Mouse (Mus musculus): ENCODE results near the gene Htra3. TPM values are rescaled to one million over a fixed set of nuclear protein-coding genes. Genes with fewer than 3 reads are reported as not detected.

Gene Htra3
- polyA plus RNA-seq, 1 experiment from 2014 or later: 5.7 TPM

DNA sequence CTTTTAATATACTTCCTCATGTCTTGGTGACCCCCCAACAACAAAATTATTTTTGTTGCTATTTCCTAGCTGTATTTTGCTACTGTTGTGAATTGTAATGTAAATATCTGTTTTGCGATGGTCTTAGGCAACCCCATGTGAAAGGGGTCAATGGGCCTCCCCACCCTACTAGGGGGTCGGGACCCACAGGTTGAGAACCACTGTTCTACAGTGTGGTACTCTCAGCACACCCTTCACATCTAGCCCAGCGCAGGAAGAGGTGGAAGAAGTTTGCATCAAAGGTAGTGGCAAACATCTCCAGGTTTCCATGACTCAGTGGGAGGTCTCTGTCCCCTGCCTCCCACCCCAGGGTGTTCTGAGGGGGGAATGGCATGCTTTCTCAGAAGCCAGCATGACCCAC lies 25.8 kb upstream of the Htra3 start:
- ATAC-seq (replicated peaks; ENCODE audit: low FRiP score) (no peak), DNase-seq (ENCODE audit: low spot score) (no peak)
- no peak overlapping the region for H3K4me2 ChIP-seq (ENCODE audit: low read depth, low read length, severe bottlenecking)

DNA sequence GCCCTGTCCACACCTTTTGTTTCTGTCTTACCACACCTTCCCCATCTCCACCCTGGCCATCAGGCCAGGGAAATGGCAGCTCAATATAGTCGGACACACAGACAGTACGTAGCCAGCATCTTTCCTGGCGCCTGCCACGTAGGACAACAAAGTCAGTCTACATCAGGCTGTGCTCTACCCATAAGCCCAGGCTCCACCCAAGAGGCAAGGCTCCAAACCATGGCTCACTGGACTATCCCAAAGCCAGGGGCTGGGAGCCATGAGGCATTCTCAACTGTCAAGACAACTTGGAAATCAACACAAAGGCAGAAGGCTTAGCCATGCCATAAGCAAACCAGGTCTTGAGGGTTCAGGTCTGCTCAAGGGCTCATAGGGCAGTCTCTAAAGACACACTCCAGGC lies 24.2 kb upstream of the Htra3 start:
- Histone ChIP-seq H3K4me1 (replicated peaks; ENCODE audit: control insufficient read depth, insufficient read depth, low read length) (no peaks in the 10 kb centered on the region), H3K27ac (ENCODE audit: low read depth, low read length) (no peak overlapping the region), H3K9ac (ENCODE audit: low read length) (no peak overlapping the region), H3K4me2 (ENCODE audit: low read depth, low read length, severe bottlenecking) (no peak overlapping the region), H3K4me3 (ENCODE audit: low read depth, low read length) (no peak overlapping the region), H3K27me3 (ENCODE audit: control insufficient read depth, insufficient read depth, low read length) (no peaks in the 10 kb centered on the region), H3K9me3 (ENCODE audit: control insufficient read depth, low read length) (no peaks in the 10 kb centered on the region), H3K36me3 (ENCODE audit: control insufficient read depth, insufficient read depth, low read length) (no peaks in the 10 kb centered on the region)
- WGBS: 95% methylated on average over 4 of the region's 4 CpGs
- no peak for ATAC-seq (replicated peaks; ENCODE audit: low FRiP score)
- no peak for DNase-seq (ENCODE audit: low spot score)

More for the DNA sequence above, 25.8 kb upstream of the Htra3 start:
- no peaks in the 10 kb centered on the region for H3K27me3 ChIP-seq (ENCODE audit: control insufficient read depth, insufficient read depth, low read length)
- no peak overlapping the region for H3K4me3 ChIP-seq (ENCODE audit: low read depth, low read length)
- H3K4me1 ChIP-seq (replicated peaks; ENCODE audit: control insufficient read depth, insufficient read depth, low read length): no peaks in the 10 kb centered on the region
- no peak overlapping the region for H3K9ac ChIP-seq (ENCODE audit: low read length)
- H3K27ac ChIP-seq (ENCODE audit: low read depth, low read length): no peak overlapping the region
- WGBS: 94% methylated on average over 3 of the region's 3 CpGs
- H3K36me3 ChIP-seq (ENCODE audit: control insufficient read depth, insufficient read depth, low read length): no peaks in the 10 kb centered on the region
- H3K9me3 ChIP-seq (ENCODE audit: control insufficient read depth, low read length): no peaks in the 10 kb centered on the region

DNA sequence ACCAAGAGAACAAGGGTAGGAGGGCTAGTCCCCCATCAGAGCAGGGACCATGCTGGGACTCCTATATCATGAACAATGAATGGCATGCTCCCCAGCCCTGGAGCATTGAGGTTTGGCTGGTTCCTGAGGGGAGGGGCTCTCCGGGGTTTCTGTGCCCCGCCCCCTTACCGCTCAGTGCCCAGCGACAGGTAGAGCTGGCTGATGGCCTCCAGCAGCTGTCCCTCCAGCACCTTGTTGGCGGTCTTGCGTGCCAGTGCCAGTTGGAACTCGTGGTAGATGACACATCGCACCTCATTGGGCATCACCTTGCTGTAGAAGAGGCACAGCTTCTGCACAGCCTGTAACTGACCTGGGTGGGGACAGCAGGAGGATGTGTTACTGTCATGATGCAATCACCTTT lies 23.6 kb upstream of the Htra3 start:
- 86% methylated on average over 8 of the region's 8 CpGs for WGBS
- Histone ChIP-seq H3K27ac (ENCODE audit: low read depth, low read length) (no peak overlapping the region), H3K9me3 (ENCODE audit: control insufficient read depth, low read length) (no peaks in the 10 kb centered on the region), H3K27me3 (ENCODE audit: control insufficient read depth, insufficient read depth, low read length) (no peaks in the 10 kb centered on the region), H3K4me1 (replicated peaks; ENCODE audit: control insufficient read depth, insufficient read depth, low read length) (no peaks in the 10 kb centered on the region), H3K4me3 (ENCODE audit: low read depth, low read length) (no peak overlapping the region), H3K9ac (ENCODE audit: low read length) (no peak overlapping the region), H3K4me2 (ENCODE audit: low read depth, low read length, severe bottlenecking) (no peak overlapping the region), H3K36me3 (ENCODE audit: control insufficient read depth, insufficient read depth, low read length) (no peaks in the 10 kb centered on the region)
- no peak for DNase-seq (ENCODE audit: low spot score)
- ATAC-seq (replicated peaks; ENCODE audit: low FRiP score): no peak

DNA sequence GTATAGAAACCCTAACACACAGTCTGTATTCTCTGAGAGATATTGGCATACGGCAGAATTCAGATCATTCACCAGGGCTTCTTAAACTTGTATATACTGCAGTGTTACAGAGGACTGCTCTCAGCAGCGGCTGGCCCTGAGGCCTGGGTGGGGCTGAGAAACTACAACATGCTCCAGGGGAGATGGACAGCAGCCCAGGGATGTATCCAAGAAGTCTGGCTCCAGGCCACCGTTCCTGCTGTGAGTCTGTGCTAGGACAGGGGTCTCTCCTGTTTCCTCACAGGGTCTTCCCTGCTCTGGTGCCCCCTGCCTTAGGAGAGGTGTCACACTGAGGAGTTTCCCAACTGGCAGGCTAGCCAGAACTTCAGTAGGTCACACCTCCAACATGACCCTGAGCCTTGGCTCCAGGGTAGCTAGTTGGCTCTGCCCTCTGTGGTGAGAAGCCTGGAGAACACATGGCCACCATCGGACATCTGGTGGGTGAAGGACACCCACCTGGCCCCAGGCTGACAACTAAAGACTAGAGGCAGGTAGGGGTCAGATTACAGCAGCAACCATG lies 23.1 kb upstream of the Htra3 start:
- H3K36me3 ChIP-seq (ENCODE audit: control insufficient read depth, insufficient read depth, low read length): no peaks in the 10 kb centered on the region
- no peak for ATAC-seq (replicated peaks; ENCODE audit: low FRiP score)
- H3K4me3 ChIP-seq (ENCODE audit: low read depth, low read length): no peak overlapping the region
- H3K4me1 ChIP-seq (replicated peaks; ENCODE audit: control insufficient read depth, insufficient read depth, low read length): no peaks in the 10 kb centered on the region
- no peak overlapping the region for H3K4me2 ChIP-seq (ENCODE audit: low read depth, low read length, severe bottlenecking)
- H3K9me3 ChIP-seq (ENCODE audit: control insufficient read depth, low read length): no peaks in the 10 kb centered on the region
- H3K27ac ChIP-seq (ENCODE audit: low read depth, low read length): no peak overlapping the region
- WGBS: 85% methylated on average over 4 of the region's 4 CpGs
- DNase-seq (ENCODE audit: low spot score): no peak
- no peaks in the 10 kb centered on the region for H3K27me3 ChIP-seq (ENCODE audit: control insufficient read depth, insufficient read depth, low read length)
- H3K9ac ChIP-seq (ENCODE audit: low read length): no peak overlapping the region

DNA sequence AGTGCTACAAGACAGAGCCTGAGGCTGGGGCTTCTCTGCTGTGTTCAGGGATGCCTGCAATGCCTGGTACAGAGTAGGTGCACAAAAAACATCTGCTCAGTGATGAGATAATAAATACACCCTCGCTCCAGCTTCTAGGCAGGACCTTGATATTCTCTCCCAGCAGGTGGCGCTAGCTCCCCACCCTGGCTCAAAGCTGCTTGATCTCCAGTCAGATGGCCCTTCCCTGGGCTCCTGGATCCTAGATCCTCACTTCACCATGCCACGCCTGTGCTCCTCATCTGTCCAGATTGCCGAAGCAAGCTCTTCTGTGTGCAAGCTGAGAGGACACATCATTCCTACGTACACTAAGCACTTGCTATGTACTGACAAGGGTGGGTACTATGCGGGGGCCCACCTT lies 21.5 kb upstream of the Htra3 start:
- DNase-seq (ENCODE audit: low spot score): peak; percentile 83
- Histone ChIP-seq H3K36me3 (ENCODE audit: control insufficient read depth, insufficient read depth, low read length) (no peaks in the 10 kb centered on the region), H3K9me3 (ENCODE audit: control insufficient read depth, low read length) (no peaks in the 10 kb centered on the region), H3K4me1 (replicated peaks; ENCODE audit: control insufficient read depth, insufficient read depth, low read length) (no peaks in the 10 kb centered on the region), H3K4me2 (ENCODE audit: low read depth, low read length, severe bottlenecking) (no peak overlapping the region), H3K4me3 (ENCODE audit: low read depth, low read length) (no peak overlapping the region), H3K27ac (ENCODE audit: low read depth, low read length) (no peak overlapping the region), H3K27me3 (ENCODE audit: control insufficient read depth, insufficient read depth, low read length) (no peaks in the 10 kb centered on the region), H3K9ac (ENCODE audit: low read length) (no peak overlapping the region)
- 55% methylated on average over 6 of the region's 6 CpGs for WGBS
- ATAC-seq (replicated peaks; ENCODE audit: low FRiP score): no peak

DNA sequence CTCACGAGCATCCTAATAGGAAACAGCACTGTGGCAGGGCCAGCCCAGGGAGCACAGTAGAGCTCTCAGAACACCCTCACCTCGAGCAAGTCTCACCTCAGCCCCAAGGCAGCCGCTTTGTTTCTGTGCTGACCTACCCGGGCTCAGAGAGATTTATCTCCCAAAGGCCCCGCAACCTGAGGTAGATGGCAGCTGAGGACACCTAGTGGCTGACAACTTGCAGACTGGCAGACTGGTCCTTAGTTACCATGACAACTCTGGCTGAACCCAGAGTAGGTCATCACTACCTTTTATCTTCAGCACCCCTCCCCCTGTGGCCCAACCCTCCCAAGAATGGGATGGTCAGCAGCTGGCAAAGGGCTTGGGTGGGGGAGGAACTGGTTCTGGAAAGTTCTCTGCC lies 16.2 kb upstream of the Htra3 start:
- 23% methylated on average over 5 of the region's 5 CpGs for WGBS
- Histone ChIP-seq H3K4me2 (ENCODE audit: low read depth, low read length, severe bottlenecking) (no peak overlapping the region), H3K9ac (ENCODE audit: low read length) (no peak overlapping the region), H3K9me3 (ENCODE audit: control insufficient read depth, low read length) (no peaks in the 10 kb centered on the region), H3K27ac (ENCODE audit: low read depth, low read length) (no peak overlapping the region), H3K4me3 (ENCODE audit: low read depth, low read length) (no peak overlapping the region), H3K36me3 (ENCODE audit: control insufficient read depth, insufficient read depth, low read length) (no peaks in the 10 kb centered on the region), H3K27me3 (ENCODE audit: control insufficient read depth, insufficient read depth, low read length) (no peaks in the 10 kb centered on the region), H3K4me1 (replicated peaks; ENCODE audit: control insufficient read depth, insufficient read depth, low read length) (no peaks in the 10 kb centered on the region)
- ATAC-seq (replicated peaks; ENCODE audit: low FRiP score) (no peak), DNase-seq (ENCODE audit: low spot score) (peak; percentile 61)

DNA sequence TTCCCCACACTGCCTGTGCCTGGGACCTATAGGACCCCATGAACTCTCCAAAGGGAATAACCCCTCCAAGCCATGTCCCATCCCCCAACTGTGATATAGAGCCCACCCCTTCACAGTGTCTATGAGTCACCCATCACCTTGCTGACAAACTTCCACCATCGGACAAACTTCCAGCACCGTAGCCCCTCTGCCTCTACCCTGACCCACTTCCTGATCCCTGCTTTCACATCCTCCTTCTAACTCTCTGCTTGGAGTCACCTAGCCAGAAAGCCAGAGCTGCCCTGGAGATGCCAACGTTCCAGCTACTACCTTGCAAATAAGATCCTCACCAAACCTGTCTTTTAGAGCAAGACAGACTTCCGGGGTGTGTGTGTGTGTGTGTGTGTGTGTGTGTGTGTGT lies 14.1 kb upstream of the Htra3 start:
- no peak overlapping the region for H3K27ac ChIP-seq (ENCODE audit: low read depth, low read length)
- no peak overlapping the region for H3K4me2 ChIP-seq (ENCODE audit: low read depth, low read length, severe bottlenecking)
- no peaks in the 10 kb centered on the region for H3K27me3 ChIP-seq (ENCODE audit: control insufficient read depth, insufficient read depth, low read length)
- H3K4me3 ChIP-seq (ENCODE audit: low read depth, low read length): no peak overlapping the region
- ATAC-seq (replicated peaks; ENCODE audit: low FRiP score) (no peak), DNase-seq (ENCODE audit: low spot score) (no peak)
- H3K36me3 ChIP-seq (ENCODE audit: control insufficient read depth, insufficient read depth, low read length): no peaks in the 10 kb centered on the region
- WGBS: 82% methylated on average over 4 of the region's 4 CpGs
- H3K4me1 ChIP-seq (replicated peaks; ENCODE audit: control insufficient read depth, insufficient read depth, low read length): no peaks in the 10 kb centered on the region
- H3K9ac ChIP-seq (ENCODE audit: low read length): no peak overlapping the region
- no peaks in the 10 kb centered on the region for H3K9me3 ChIP-seq (ENCODE audit: control insufficient read depth, low read length)

DNA sequence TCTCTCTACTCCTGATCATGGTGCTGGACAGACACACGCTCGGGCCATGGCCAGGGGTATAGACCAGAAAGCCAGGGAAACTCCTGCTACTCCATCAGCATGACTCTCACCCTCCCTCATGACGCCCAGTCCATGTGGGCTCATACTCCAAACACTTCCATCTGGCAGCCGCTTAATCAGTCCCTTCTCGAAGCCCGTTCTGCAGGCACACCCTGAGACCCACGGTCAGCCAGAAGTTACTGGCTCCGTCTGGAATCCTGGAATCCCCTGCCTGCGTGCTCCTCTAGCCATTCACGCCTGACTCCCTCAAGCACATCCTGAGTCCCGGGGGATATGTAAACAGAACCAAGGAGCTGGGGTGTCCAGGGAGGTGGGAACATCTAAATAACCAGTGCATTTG lies 11.7 kb upstream of the Htra3 start:
- Histone ChIP-seq H3K4me1 (replicated peaks; ENCODE audit: control insufficient read depth, insufficient read depth, low read length) (no peaks in the 10 kb centered on the region), H3K27ac (ENCODE audit: low read depth, low read length) (no peak overlapping the region), H3K9ac (ENCODE audit: low read length) (no peak overlapping the region), H3K27me3 (ENCODE audit: control insufficient read depth, insufficient read depth, low read length) (no peaks in the 10 kb centered on the region), H3K9me3 (ENCODE audit: control insufficient read depth, low read length) (no peaks in the 10 kb centered on the region), H3K4me2 (ENCODE audit: low read depth, low read length, severe bottlenecking) (no peak overlapping the region), H3K4me3 (ENCODE audit: low read depth, low read length) (no peak overlapping the region), H3K36me3 (ENCODE audit: control insufficient read depth, insufficient read depth, low read length) (no peaks in the 10 kb centered on the region)
- ATAC-seq (replicated peaks; ENCODE audit: low FRiP score) (no peak), DNase-seq (ENCODE audit: low spot score) (no peak)
- 78% methylated on average over 11 of the region's 11 CpGs for WGBS

DNA sequence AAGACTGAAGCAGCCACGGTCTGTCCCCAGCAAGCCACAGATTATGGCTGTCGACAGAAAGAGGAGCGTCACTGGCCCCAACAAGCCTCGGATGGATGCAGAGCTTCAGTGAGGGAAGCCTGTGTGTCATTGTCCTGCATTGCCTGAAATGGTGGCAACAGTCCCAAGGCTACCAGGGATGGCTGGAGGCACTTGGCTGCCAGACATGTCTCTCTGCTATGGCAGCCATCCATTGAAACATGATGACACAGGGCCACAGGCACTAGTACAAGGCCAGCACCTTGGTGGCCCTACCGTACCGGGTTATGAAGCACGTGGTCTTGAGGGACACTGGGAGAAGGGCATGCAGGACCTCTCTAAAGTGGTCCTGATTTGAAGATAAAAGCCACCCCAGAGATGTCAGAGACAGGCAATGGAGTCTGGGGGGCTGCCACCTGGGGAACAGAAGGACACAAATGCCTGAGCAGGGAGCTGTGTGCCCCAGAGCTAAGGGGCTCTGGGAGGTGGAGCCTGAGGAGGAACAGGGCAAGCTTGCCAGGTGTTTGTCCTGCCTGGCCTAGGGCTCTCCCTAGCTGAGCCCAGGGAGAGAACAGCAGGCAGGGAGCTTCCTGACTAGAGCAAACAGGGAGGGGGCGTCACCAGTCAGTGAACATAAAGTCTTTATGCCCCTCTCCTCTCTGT lies 11.0 kb upstream of the Htra3 start:
- Histone ChIP-seq H3K27ac (ENCODE audit: low read depth, low read length) (no peak overlapping the region), H3K36me3 (ENCODE audit: control insufficient read depth, insufficient read depth, low read length) (no peaks in the 10 kb centered on the region), H3K4me3 (ENCODE audit: low read depth, low read length) (no peak overlapping the region), H3K9ac (ENCODE audit: low read length) (no peak overlapping the region), H3K27me3 (ENCODE audit: control insufficient read depth, insufficient read depth, low read length) (no peaks in the 10 kb centered on the region), H3K9me3 (ENCODE audit: control insufficient read depth, low read length) (no peaks in the 10 kb centered on the region), H3K4me1 (replicated peaks; ENCODE audit: control insufficient read depth, insufficient read depth, low read length) (no peaks in the 10 kb centered on the region), H3K4me2 (ENCODE audit: low read depth, low read length, severe bottlenecking) (no peak overlapping the region)
- 87% methylated on average over 8 of the region's 8 CpGs for WGBS
- ATAC-seq (replicated peaks; ENCODE audit: low FRiP score) (no peak), DNase-seq (ENCODE audit: low spot score) (no peak)
